Mouse (Mus musculus) lung, postnatal 4 days (tissue): ENCODE measurements around the gene Lpcat2.
"Not testable (repeated sequence)": the region's sequence is repeated elsewhere in the genome, so short reads cannot be mapped to it uniquely, and the experiment has no call there.

Experiments used
- DNase-seq, 2 experiments: peaks; one replicate each; pipeline ENCODE4 v3.0.0; 2021

Lpcat2 gene

GRCm38 (mm10) chr8:92854673-92855072 lies 466 bp upstream of the Lpcat2 start:
- DNase-seq: no peak

- DNase-seq: no peak
Measured at GRCm38 (mm10) chr8:92856273-92856986, 1.3 kb downstream of the Lpcat2 start.

- no peak for DNase-seq
Measured at GRCm38 (mm10) chr8:92858475-92859182, 3.5 kb downstream of the Lpcat2 start.

- no peak for DNase-seq
Measured at GRCm38 (mm10) chr8:92861977-92862376, 6.8 kb downstream of the Lpcat2 start.

GRCm38 (mm10) chr8:92870281-92870680 lies 15.1 kb downstream of the Lpcat2 start:
- no peak for DNase-seq

- DNase-seq: no peak
Measured at GRCm38 (mm10) chr8:92872063-92872759, 17.1 kb downstream of the Lpcat2 start.

- DNase-seq: no peak
Measured at GRCm38 (mm10) chr8:92875795-92876194, 20.7 kb downstream of the Lpcat2 start.

- DNase-seq: no peak
Measured at GRCm38 (mm10) chr8:92881247-92881646, 26.1 kb downstream of the Lpcat2 start.

GRCm38 (mm10) chr8:92883771-92884170 lies 28.6 kb downstream of the Lpcat2 start:
- DNase-seq: peak in 1 of 2 experiments; percentile 35

GRCm38 (mm10) chr8:92892216-92892615 lies 37.1 kb downstream of the Lpcat2 start:
- DNase-seq: not testable (repeated sequence)

GRCm38 (mm10) chr8:92893870-92894269 lies 38.7 kb downstream of the Lpcat2 start:
- DNase-seq: no peak

- DNase-seq: no peak
Measured at GRCm38 (mm10) chr8:92895053-92895452, 39.9 kb downstream of the Lpcat2 start.

- DNase-seq: no peak
Measured at GRCm38 (mm10) chr8:92896056-92896455, 40.9 kb downstream of the Lpcat2 start.

GRCm38 (mm10) chr8:92896611-92897010 lies 41.5 kb downstream of the Lpcat2 start:
- no peak for DNase-seq

GRCm38 (mm10) chr8:92897794-92898193 lies 42.7 kb downstream of the Lpcat2 start:
- no peak for DNase-seq

- no peak for DNase-seq
Measured at GRCm38 (mm10) chr8:92899590-92899989, 44.5 kb downstream of the Lpcat2 start.

- no peak for DNase-seq
Measured at GRCm38 (mm10) chr8:92901107-92901506, 46.0 kb downstream of the Lpcat2 start, which contains the start of gene Capns2. TSS of gene Capns2 (plus strand) at chr8:92901407.

GRCm38 (mm10) chr8:92902981-92903380 lies 47.8 kb downstream of the Lpcat2 start:
- no peak for DNase-seq

- no peak for DNase-seq
Measured at GRCm38 (mm10) chr8:92903488-92904135, 48.5 kb downstream of the Lpcat2 start.

GRCm38 (mm10) chr8:92906553-92906952 lies 51.4 kb downstream of the Lpcat2 start:
- DNase-seq: no peak

- no peak for DNase-seq
Measured at GRCm38 (mm10) chr8:92908448-92908847, 53.3 kb downstream of the Lpcat2 start.

- DNase-seq: no peak
Measured at GRCm38 (mm10) chr8:92911477-92911876, 56.3 kb downstream of the Lpcat2 start.

- no peak for DNase-seq
Measured at GRCm38 (mm10) chr8:92913396-92913795, 58.3 kb downstream of the Lpcat2 start.
